Mouse (Mus musculus): ENCODE results near the gene Olfr270.
A peak's percentile ranks its signal among the peaks of the same experiment; 100 is the strongest.

Gene Olfr270

DNA sequence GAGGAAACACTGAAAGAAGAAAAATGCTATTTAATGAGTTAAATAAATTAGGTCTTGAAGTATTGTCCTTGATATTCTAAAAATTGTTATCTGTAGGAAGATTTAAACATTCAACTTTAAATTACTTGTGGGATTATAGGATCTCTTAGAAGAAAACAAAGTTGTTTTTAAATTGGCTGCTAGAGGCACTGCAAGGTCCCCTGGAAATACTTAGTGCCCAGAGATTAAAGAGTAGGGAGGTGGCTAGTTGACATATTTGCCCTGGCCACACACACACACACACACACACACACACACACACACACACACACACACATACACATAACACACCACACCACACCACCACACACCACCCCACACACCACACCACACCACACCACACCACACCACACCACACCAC lies at the start of gene Olfr270:
Olfr270 (plus strand) TSS at position 301 of the 400 bp plus-strand sequence.
- no peak for ATAC-seq (ENCODE audit: insufficient number of reproducible peaks, low FRiP score, low TSS enrichment)

DNA sequence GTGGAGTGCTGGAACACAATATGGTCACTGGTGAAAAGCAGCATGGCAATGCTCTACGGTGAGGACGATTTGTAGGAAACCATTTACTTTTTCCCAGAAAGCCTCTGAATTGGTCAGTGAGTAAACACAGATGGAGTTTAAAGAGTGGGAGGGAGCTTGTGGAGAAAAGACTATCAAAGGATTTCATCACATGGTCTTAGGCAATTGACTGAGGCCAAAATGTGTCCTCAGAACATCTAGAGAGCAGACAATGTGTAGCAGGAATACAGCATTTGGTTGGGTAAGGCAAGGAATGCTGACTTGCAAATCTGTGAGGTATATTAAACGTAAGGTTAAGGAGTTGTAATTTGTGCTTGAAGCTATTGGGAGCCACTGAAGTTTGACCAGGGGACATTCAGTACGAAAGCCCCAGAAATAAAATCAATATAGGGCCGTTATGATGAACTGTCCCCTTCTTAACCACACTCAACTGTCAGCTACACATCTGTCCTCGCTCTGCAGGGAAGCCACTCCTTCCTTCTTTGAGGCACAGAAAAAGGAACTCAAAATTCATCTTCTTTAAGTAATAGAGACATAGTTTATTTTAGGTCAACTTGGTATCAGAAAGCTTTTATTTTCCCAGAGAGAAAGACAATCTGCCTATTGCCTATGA lies 47.6 kb upstream of the Olfr270 start:
- no peak for ATAC-seq (ENCODE audit: insufficient number of reproducible peaks, low FRiP score, low TSS enrichment)

DNA sequence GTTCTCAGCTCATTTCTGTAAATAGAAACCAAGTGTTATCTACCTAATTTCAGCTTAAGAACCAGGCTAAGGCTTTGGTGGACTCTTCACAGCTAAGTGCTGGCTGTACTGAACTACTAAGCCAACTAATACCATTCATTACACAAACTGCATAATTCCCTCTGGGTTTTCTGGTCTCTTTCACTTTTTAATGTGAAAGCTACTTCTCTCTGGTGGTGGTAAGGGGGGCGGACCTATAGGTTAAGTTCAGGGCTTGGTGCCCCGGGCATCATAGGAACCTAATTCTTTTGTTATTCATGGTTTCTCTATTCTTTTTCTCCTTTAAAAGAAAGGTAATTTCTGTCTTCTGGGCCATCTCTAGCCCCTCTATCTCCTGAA lies 47.0 kb upstream of the Olfr270 start:
- ATAC-seq (ENCODE audit: insufficient number of reproducible peaks, low FRiP score, low TSS enrichment) = no peak

DNA sequence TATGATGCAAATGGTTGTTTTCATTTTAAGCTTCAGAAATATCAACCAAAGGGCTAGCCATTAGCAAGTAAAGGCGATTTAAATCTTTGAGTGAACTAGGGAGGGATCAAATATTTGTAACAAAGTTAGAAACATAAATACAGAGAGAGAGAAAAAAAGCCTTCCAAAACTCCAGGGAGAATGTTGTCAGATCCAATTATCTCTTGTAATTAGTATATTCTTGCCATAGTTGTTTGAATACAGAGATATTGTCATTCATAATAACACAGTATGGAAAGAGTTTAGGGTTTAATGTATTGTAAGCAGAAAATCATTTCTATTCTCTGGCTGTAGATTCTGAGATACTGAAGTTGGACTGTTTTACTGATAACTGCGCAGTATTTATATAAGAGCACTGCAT lies 45.3 kb upstream of the Olfr270 start, which contains the start of gene Olfr272:
Olfr272 (minus strand) TSS at position 101 of the 400 bp plus-strand sequence.
- no peak for ATAC-seq (ENCODE audit: insufficient number of reproducible peaks, low FRiP score, low TSS enrichment)

DNA sequence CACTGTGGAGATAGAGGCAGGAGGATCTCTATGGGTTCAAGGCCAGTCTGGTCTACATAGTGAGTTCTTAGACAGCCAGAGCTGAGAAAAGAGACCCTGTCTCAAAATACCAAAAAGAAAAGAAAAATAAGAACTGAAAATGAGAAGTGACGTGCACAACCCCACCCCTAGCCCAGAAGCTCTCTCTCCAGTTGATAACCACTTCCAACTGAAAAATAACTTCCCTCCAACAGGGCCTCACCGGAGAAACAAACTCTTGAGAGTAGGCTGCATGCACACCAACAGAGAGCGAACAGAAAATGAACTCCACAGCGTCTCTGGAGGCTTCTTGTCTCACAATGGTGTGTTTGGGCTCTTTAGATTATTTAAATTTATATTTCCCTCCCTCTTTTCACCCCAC lies 33.9 kb upstream of the Olfr270 start:
- no peak for ATAC-seq (ENCODE audit: insufficient number of reproducible peaks, low FRiP score, low TSS enrichment)

DNA sequence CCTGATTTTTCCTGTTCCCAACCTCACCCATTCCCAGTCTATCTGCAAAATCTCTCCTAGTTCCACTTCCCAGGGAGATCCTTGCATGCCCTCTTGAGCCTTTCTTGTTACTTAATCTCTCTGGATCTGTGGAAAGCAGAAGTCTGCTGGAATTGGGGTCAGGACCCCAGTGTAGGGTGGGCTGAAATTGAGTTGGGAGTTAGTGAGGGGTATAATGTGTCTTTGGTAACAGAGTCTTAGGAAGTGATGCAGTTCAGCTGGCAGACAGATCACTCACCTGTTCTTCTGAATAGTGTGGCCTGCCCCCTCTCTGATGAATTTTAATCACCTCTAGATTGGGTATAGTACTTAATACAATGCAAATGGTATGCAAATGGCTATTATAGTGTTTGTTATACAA lies 17.7 kb upstream of the Olfr270 start:
- no peak for ATAC-seq (ENCODE audit: insufficient number of reproducible peaks, low FRiP score, low TSS enrichment)

DNA sequence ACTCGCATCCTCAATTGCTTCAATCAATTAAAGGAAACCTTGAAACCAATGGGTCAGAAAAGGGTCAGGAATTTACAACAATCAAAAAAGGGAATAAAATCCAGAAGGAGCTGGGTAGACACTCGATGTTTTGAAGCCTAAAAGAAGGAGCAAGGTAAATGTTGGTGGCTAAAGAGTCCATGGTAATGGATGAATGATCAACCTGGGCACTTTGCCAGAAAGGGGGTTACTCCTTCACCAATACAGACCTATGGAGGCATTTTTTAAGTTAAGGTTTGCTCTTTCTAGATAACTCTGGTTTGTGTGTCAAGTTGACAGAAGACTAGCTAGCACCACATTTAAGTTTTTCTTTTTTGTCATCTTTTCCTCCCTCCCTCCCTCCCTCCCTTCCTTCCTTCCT lies 15.3 kb upstream of the Olfr270 start:
- ATAC-seq (ENCODE audit: insufficient number of reproducible peaks, low FRiP score, low TSS enrichment) = no peak

DNA sequence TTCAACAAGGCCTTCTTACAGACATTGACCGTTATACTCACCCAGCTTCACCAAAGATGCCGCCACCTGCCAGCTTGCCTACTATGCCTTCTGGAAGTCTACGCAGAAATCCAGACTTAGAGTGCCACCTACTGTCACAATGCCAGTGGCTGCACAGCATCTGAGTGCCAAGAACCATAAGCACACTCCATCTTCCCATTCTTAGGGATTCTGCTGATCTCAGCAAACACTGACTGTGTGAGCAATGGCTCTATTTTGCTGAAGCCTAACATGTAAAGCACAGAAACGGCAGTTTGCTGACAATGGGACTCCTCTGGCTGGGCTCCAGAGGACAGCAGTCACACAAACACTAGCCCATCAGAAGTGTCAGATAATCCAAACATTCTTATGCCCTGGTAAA lies 5.7 kb upstream of the Olfr270 start:
- peak; percentile 78; the same call in 1 of the 2 replicates for ATAC-seq (ENCODE audit: insufficient number of reproducible peaks, low FRiP score, low TSS enrichment)

DNA sequence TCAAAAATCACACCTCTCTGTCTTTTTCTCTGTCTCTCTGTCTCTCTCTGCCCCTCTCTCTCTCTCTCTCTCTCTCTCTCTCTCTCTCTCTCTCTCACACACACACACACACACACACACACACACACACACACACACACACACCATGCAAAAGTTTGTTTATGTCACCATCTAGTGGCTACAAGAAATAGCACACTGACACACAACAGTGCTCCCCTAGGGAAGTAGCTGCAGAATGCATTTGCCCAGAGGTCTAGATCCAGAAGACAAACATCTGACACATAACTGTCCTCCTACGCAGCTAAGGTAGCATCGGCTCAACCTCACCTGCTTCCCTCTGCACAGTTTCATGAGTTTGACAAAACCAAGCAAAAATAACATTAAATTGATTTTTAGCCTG lies 20.9 kb downstream of the Olfr270 start:
- no peak for ATAC-seq (ENCODE audit: insufficient number of reproducible peaks, low FRiP score, low TSS enrichment)

DNA sequence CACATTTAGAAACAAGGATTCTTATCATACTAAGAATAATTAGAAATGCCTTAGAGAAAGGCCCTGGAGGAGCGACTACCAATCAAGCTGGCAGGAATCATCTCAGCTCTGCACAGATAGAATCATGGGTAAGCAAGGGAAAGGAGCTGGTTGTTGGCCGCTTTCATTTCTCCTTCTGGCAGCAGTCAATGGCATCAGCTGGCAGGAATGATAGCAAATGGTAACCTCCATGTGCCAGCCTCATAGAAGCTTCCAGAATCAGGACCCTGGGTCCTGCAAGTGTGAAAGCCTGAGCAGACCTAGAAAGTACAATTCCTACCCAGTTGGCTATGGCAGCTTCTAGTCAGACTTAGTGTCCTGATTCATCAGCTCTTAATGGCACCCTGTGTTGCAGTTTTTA lies 21.9 kb downstream of the Olfr270 start:
- no peak for ATAC-seq (ENCODE audit: insufficient number of reproducible peaks, low FRiP score, low TSS enrichment)

DNA sequence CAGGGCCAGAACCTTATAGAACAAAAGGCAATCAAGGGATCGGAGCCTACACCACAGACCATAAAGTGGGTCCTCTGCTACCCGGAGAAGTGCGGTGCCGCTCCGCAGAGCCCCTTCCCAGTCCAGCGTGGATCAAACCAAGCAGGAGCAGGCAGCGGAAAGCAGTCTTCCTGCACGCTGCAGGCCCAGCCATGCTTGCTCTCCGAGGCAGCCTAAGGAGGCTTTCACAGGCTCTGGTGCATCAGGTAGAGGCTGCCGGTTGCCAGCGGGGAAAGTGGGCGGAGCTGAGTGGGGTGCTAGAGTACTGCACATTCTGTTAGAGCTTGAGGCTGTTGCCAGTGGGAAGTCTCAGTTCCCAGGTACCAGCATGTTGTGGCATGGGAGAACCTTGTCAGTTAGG lies 24.9 kb downstream of the Olfr270 start, which contains the start of gene Nipsnap3a:
Nipsnap3a (plus strand) TSS at position 25 of the 400 bp plus-strand sequence.
- ATAC-seq (ENCODE audit: insufficient number of reproducible peaks, low FRiP score, low TSS enrichment) = no peak

DNA sequence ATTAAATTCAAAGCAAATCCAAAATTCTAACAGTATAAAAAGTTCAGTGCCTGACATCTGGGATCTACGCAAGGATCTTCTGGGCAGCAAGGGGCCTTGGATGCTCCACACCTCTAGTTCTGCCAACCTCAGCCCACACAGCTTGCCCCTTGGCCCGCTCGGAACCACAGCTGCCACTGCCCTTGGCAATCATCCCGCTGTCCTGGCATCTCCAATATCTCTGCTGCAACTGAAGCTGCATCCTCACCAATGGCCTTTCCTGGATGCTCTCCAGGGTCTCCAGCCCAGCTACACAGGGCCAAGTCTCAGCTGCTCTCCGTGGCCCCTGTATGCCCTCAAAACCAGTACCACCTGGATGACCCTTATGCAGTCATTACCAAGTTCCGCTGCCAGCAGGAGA lies 35.1 kb downstream of the Olfr270 start:
- ATAC-seq (ENCODE audit: insufficient number of reproducible peaks, low FRiP score, low TSS enrichment) = no peak

DNA sequence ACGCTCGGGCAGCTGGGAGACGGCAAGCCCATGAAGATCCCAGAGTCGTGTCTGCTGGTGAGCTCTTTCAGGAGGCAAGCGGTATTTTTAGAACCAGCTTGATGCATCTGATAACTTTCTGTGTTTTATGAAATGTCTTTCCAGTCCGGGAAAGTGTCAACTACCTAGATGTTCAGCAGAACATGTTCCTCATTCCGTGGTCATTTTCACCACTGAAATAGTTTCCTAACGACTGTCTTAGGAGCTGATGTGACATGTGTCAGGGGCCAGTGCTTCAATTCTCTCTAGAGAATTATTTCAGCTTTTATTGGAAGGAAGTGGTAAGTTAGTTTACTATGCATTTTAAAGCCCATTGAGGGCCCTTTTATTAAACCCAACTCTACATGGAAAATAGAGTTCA lies 35.8 kb downstream of the Olfr270 start:
- no peak for ATAC-seq (ENCODE audit: insufficient number of reproducible peaks, low FRiP score, low TSS enrichment)

DNA sequence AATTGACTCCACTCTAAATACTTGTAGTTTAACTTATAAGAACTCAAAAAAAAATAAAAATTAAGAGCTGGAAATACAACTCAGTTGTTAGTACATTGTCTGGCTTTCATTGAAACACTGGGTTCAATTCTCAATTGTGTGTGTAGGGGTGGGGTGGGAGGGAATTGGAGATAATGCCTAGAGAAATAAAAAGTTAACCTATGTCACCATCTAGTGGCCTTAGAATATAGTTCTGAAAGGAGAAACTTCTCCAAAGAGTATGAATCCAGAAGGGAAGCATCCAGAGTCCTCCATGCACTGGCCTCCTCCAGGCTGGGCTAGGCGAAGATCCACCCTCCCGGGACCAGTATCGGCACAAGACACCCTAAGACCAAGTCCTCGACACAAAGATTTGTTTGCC lies 44.8 kb downstream of the Olfr270 start:
- ATAC-seq (ENCODE audit: insufficient number of reproducible peaks, low FRiP score, low TSS enrichment) = no peak

DNA sequence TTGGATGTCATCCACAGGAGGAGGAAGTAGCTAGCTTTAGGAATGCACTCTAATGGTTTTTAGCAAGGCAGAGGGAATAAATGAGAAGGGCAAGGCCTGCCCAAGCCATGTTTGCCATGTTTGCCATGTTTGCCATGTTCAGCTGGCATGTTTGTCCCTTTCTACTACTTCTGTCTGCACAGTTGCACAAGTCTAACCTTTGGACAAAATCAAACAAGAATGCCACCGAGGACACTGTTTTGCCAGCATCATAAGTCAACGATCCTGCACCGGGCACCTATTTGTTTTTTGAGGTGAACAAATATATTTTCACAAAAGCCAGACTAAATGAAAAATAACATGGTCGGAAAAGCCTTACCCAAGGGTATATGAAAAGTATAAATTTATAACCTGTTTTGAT lies 45.5 kb downstream of the Olfr270 start:
- no peak for ATAC-seq (ENCODE audit: insufficient number of reproducible peaks, low FRiP score, low TSS enrichment)

DNA sequence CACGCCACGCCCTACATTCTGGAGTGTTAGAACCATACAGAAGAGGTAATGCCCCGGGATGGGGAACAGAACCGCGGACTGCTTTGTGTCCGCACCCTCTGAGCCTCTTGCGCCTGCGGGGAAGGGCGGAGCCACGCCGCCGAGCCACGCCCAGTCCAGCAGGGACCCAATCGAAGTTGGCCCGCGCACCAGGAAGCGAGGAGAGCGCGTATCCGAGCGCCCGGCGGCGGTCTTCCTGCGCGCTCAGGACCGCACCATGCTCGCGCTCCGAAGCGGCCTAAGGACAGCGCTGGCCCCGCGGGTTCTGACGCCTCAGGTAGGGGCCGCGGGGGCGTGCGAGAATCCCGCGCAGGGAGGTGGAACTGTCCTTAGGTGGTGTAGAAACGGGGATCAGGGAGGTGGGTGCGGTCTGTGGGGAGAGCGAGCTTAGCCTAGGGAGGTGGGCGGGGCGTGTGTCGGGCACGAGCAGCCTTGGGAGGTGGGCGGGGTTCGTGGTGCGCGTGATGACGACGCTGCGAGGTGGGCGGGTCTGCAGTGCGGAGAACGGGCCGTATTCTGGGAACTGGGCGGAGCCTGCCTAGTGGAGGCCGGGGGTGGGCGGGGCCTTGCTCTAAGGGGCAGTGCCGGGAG lies 47.5 kb downstream of the Olfr270 start, which contains the start of gene Nipsnap3b:
Nipsnap3b (plus strand) TSS at position 149 of the 630 bp plus-strand sequence.
- peak; percentile 88 for ATAC-seq (ENCODE audit: insufficient number of reproducible peaks, low FRiP score, low TSS enrichment)

DNA sequence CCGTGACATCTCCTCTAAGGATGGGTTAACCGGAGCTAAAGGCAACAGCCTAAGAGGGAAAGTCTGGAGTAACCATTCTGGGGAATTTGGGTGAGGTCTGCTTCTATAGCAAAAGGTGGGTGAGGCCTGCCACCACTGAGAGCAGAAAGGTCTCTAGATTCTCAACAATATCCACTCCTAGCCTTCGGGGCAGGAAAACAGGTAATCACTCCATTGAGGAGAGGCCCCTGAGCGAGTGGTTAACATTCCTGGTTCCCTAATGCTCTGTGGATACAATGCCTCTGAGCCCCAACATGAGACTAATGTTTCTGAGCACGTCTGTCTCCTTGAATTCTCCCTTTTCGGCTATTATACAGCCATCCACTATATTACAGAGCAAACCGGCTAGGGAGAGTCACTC lies 50.1 kb downstream of the Olfr270 start:
- ATAC-seq (ENCODE audit: insufficient number of reproducible peaks, low FRiP score, low TSS enrichment) = no peak

DNA sequence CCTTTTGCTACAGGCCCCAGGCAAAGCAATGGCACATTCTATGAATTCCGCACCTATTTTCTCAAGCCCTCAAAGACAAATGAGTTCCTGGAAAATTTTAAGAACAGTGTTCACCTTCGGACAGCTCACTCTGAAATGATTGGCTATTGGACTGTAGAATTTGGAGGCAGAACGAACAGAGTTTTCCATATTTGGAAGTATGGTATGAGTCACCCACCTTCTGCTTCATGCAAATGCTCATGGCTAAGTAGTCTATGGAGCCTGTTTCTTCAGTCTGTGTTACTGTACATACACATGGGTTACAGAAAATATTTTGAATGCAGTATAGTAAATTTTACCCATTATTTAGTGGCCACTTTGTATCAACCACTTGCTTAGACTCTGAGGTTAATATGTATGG lies 50.7 kb downstream of the Olfr270 start:
- ATAC-seq (ENCODE audit: insufficient number of reproducible peaks, low FRiP score, low TSS enrichment) = no peak

DNA sequence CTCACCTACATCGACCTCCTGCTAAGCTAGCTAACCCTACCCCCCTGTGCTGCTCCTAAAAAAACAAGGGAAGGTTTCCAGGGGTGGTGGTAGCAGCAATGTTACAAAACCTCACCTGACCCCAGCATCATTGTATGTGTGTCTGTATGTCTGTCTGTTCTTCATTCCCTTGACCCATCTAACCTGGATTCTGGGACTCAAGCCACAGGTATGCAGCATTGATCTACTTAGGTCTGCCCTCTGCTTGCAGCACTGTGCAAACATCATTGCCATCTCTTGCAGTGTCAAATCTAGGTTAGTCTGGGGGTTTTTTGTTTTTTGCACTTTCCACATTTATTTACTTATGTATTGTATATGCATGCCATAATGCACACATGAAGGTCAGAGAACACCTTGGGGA lies 54.0 kb downstream of the Olfr270 start:
- ATAC-seq (ENCODE audit: insufficient number of reproducible peaks, low FRiP score, low TSS enrichment) = no peak
